Mouse (Mus musculus): ENCODE data around the gene Ap5m1.
"Not testable (repeated sequence)": the region's sequence is repeated elsewhere in the genome, so short reads cannot be mapped to it uniquely, and the experiment has no call there.

The Ap5m1 gene

DNA sequence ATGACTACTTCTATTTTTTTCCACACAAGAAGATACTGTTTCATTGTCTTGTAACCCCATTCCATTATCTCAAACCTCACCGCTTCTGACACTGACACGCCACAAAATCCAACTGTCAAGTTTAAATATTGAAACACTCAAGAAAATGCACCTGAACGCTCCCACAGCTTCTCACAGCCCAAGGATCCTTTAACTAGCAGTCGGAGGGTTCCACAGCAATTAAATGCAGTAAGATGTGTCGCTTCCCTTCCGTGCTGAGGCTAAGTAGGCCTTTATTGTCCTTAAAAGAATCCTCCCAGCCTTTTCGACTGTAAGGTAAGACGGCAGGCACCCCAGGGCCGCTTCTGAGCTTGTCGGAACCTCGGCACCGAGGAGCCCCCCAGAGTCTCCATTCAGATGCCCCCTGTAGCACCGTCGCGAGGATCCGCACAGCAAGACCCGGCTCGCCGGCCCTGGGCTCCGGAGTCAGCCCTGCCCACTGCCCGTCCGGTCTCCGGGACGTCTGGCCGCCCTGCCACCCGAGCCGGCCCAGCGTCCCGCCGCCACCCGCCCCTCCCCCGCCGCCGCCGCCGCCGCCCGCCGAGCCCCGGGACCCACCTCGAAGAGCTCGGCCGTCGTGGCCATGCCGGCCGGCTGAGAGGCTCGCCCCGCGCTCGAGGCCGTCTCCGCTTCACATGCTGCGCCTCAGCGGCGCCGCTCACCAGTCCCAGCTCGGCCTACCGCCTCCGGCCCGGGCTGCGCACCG lies at the start of gene Ap5m1:
TSS of gene Ap5m1 (plus strand) at position 569 of the 745 bp plus-strand sequence.
- DNase-seq, result peak; percentile 46

DNA sequence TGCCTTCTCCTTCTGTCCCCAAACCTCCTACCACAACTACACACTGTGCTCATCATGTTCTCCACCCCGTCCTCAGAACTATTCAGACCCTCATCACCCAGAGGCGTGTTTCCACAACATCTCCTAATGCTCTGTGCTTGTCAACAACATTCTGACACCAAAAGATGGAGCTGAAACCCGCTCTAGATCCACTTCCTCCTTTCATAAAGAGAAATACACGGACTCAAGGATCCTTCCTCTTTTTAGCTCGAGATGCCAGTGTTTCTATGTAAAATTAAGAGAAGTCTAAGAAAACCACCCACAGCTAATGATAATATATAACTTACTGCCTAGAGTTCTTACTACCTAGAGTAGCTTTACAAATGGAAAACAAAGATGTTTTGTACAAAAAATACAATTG lies 46.1 kb upstream of the Ap5m1 start:
- DNase-seq, result no peak

DNA sequence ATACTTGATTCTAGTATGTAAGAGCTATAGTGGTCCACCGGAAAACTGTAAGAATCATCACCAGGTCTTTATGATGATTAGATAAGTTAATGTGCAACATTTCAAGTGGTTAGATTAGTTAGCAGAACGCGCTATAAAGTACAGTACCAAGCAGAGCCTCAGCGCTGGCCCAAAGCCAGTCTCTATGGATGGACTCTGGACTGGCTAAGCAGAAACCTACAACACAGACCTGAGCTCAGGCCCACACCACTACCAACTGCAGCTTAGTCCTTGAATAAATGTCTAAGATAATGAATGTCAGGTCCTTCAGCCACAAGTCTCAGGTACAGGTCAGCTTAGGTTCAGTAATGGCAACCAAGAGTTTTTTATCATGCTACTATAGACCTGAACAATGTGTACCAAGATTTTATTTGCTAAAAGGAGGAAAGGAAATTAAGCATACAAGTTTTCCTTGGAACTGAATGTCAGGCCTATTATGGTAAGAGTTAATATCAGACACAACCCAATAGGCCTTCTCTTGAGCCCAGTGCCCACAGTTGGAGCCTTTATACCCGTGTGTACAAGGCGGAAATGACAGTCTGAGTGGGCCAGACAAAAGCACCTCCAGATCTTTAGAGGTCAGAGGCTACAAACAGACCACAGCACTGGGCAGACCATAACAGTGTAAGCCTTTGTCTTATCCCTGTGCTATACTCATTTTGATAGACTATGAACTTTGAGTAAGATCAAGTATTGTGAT lies 38.7 kb upstream of the Ap5m1 start:
- DNase-seq, result no peak

DNA sequence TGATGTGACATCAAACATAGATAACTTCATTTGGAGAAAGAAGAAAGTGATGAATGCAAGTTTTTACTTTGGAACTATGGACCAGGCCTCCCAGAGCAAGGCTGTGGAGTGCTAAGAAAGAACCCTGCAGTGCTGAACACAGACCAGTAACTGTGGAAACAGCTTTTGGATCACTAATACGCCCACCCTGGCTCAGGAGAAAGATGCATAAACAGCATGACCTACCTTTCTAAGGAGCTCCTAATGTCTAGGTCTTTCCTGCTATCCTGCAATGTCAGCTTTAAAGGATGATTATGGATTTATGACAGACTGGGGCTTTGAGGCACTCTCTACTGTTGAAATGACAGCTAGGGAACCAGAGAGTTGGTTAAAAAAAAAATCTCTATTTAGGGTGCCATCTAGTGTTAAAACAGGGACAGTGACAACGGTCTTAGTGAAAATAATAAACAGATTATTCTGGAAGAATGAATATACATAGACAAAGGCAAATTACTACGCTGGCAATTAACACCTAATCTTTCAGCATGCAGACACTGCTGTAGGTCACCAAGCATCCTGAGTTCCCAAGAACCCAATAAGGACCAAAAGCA lies 38.0 kb upstream of the Ap5m1 start:
- no peak for DNase-seq

DNA sequence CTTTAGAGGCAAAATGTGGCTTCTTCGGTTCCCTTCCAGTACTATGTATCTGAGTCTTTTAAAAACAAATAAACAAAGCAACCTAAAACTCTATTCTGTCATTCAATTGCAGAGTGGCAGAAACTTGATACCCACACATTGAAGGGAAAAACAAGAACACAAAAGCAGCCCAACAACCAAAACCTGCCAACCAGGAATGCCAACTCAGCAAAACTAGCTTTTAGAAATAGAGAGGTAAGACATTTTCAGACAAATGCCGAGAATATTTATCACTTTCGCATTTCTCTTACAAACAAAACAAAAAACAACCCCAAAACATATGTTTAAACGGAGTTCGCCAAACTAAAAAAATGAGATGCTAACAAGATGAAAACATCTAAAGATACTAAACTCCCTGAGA lies 36.9 kb upstream of the Ap5m1 start:
- DNase-seq, result no peak

DNA sequence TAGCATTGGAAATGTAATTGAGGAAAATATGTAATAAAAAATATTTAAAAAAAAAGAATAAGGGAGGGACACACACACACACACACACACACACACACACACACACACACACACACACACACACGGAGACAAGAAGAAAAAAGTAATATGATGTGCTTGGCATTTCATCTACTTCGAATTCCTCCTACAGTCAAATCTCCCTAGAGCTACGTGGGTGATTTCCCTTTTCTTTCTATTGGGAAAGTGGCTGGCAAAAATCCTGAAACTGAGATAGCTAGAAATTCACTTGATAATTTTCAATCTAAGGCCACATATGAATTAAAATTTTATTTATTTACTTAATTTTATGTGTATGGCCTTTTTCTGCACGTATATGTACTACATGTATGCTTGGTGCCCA lies 20.3 kb upstream of the Ap5m1 start:
- DNase-seq, result no peak

DNA sequence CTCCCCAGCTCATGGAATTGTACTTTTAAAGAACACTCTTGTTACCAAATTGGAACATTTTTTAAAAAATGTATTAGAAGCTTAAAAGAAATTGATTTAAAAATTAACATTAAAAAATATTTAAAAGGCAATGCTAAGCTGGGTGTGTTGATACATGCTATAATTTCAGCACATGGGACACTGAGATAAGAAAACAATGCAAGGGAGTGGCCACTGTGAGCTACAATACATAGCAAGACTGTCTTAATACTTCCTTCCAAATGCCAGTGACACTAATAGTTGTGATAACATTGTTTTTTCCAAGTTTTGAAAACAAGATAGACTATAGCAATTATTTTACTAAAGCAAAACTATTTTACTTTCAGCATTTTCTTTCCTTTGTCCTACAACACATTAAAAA lies 16.4 kb upstream of the Ap5m1 start:
- no peak for DNase-seq

DNA sequence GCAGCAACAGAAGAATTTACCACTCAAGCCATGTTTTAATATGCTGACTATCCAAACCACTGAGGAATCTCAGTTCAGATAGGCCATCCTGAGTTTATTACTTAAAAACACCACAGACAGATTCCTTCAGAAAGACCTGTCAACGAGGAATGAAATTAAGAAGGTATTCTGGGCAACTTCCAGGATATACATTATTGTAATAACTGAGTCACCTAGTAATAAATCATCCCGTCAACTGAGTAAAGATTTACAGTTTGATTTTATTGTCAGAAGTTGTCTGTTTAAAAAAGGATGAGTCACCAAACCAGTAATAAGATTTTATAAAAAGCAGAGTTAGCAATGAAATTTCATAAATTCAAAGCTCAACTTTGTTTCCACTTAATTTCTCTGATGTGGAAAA lies 2.1 kb upstream of the Ap5m1 start:
- DNase-seq, result no peak

DNA sequence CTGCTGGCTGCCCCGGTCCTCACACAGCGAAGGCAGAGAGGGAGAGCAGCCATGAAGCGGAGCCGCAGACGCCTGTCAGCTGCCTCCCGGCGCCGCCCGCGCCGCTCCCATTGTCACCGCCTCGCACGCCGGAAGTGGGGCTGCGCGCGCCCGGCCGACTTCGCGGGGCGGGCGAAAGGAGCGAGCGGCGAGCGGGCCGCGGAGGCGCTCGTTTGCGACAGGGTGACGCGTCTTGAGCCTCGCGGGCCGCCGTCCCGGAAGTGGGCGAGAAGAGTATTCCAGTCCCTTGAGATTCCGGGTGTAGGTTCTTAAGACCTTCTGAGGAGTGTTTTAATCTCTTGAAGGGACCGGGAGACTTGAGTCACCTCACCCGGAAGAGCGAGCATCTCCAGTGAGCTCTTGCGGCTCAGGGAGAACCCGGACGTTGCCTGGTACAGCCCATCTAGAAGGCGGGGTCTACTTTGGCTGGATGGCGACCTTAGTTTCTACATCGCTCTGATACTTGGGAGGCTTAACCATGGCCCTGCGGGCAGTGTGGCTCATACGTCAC lies 452 bp downstream of the Ap5m1 start, which contains the start of gene Exoc5:
TSS of gene Exoc5 (minus strand) at position 380 of the 550 bp plus-strand sequence.
- peak; percentile 98 for DNase-seq

DNA sequence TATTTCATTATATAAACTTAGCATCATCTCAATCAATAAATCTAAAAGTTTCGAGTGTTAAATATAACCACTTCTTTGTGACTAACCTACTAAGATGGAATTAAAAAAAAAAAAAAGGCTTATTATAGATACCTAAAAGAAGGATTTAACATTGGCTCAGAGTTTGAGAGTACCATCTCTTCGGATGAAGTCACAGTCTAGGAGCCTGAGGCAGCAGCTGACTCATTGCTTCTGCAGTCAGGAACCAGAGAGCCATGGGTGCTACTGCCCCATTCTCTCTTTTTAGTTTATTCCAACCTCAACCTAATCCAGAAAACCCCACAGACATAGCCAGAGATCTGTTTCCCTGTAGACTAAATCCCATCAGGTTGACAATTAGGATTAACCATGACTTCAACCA lies 6.9 kb downstream of the Ap5m1 start:
- DNase-seq, result no peak

DNA sequence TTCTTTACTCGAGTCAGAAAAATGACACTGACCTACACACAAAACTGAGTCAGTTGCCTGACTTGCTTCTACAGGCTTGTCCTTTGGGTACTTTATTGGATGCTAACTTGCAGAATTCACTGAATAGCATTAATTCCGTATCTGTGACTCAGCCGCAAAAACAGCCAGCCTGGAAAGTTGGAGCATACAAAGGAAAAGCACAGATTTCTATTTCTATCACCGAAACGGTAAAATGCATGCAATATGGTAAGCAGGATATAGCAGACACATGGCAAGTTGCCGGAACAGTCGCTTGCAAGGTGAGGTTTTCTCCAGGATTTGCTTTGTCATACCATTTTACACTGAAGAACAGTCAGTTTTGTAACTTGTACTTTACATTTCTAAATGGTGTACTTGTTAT lies 8.0 kb downstream of the Ap5m1 start:
- no peak for DNase-seq

DNA sequence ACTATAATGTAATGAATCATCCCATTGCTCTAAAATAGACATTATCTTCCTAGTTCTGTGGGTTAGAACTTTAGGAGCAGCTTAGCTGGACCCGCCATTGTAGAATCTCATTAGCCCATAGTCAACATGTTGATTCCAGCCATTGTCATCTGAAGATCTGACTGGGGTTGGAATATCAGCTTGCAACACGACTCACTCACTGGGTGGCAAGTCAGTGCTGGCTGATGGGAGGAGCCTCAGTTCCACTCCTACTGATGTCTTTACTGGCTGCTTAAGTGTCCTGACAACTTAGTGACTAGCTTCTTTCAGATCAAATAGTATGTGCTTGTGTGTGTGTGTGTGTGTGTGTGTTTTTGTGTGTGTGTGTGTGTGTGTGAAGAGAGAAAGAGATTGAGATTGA lies 8.5 kb downstream of the Ap5m1 start:
- no peak for DNase-seq

DNA sequence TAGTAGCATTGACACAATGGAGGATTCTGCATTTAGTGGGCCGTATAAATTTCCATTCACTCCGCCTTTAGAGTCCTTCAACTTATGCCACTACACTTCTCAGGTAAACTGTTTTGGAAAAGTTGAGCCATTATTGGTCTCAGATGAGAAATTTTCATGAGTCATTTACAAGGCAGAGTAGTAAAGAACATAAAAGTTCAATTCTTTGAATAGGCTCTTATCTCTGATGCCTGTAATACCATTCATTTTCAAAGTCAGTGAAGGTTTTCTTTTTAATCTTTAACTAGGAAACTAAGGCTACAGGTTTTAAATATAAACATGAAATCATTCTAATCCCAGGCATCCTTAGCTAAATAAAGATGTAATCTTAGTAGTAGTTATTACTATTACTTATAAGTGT lies 12.9 kb downstream of the Ap5m1 start:
- DNase-seq, result no peak

DNA sequence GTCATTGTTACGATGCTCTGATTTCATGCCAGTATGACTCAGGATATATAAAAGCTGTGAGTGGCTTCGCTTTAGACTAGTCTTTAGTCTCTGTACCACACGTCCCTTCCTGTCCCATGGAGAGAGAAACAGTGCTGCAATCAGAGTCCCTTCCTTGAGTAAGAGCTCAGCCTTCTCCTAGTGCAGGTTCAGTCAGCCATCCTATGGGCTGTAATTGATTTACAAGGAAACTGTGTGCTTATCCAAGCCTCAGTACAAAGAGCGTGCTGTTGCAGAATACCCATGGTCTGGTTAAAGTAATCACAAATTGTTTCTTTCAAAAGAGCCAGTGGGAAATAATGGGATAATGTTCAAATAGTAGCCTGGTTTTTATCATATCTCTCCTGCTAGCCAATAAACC lies 20.6 kb downstream of the Ap5m1 start:
- DNase-seq, result no peak

DNA sequence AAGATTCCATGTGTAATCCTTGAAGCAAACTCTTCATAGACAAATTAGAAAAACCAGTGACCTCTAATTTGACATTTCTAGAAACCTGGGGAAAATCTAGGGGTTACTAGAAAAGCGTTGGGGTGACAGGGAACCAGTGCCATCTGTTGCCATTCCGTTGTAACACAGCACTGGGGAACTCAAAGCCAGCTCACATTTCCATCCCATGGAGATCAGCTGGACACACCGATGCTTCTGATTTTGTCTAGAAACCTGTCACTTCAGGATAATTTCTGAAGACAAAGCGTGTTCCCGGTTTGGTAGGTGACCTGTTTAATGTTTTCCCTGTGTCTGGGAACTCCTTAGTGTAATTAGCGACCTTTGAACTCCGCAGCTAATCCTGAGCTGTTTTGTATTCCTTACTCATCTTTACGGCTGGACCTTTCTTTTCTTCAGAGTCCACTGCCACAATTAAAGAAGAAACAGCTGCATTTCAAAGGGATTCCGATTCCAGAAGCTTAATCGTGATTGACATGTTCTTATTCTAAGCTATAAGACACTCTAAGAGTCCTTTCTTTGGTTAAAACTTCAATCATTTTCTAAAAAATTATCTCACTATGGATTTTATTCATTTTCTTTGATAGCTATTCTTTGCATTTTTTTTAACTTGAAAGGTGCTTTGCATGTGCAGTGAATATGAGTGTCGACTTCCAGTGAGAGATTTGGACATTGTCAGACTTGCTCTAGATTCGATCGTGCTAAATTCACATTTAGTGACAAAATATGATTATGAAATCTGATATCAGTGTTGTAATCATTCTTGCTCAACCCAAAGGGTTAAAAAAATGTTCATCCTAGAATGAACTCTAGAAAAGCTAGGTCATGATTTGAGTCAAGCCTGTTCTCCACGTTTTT lies 22.5 kb downstream of the Ap5m1 start:
- no peak for DNase-seq

DNA sequence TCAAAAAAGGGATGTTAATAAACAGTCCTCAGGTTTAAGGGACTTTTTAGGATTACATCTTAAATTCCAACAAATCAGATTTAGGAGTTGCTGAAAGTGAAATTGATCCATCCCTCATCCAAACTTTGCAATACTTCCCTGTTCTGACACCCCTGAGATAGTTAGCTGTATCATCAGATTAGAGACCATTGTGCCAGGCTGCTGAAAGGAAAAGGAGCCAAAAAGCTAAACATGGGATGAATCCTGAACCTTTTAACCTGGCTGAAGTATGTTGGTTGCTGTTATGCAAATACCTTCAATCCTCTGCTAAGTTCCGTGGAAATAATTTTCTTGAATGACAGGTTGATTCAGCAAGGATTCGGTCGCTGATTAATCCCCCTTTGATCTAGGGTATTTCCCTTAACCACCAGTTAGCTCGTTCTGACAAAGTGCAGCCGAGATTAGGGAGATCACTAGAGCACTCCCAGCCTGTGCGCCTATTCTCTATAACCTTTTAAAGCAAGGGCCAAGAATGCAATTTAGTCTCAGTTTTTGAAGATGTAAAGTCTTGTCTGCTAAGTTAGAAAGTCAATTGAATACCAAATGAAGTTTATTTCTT lies 23.7 kb downstream of the Ap5m1 start:
- DNase-seq, result no peak

DNA sequence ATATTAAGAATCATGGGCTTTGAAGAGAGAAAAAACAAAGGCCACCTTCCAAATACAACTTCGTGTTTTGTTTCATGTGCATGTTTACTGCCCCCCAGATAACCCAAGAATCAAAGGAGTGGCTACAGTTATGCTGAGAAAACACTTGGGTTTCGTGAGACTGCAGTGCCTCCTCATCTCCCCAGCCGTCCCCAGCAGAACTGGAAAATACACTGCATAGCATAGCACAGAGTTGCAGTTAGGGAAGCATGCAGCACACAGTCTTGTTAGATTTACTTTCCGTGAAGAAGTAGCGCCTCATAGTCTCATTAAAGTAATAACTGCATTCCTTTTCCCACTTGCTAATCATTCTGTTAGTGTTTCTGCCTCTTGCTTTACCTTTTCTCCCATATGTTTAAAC lies 24.2 kb downstream of the Ap5m1 start:
- DNase-seq, result no peak

DNA sequence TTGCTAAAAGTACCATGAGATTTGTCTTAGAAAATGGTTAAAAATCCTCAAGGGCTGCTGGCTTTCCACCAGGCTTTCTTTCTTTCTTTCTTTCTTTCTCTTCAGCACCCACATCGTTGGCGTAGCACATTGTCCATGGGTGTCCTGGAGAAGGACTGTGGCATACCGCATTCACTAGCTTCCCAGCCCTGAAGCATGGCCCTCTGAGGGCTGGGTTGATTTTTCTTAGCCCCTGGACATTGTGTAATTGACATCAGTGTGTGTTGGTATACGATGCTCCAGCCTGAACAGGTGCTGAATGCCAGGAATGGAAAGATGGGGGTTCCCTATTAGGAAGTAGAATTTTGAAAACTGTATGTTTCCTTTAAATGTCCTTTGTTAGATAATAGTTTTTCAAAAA lies 25.4 kb downstream of the Ap5m1 start:
- no peak for DNase-seq

DNA sequence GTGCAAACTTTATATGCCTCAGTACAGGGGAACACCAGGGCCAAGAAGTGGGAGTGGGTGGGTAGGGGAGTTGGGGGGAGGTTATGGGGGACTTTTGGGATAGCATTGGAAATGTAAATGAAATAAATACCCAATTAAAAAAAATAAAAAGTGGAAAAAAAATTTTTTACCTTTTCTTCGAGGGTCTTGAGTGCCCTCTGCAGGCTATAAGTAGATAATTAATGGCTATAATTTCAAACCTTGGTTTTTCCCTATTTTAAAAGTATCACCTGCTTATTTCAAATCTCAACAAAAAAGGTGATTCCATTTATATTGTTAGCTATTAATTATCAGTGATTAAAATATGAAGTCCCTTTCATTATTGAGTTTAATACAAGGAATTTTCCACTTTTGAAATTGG lies 25.9 kb downstream of the Ap5m1 start:
- not testable (repeated sequence) for DNase-seq

DNA sequence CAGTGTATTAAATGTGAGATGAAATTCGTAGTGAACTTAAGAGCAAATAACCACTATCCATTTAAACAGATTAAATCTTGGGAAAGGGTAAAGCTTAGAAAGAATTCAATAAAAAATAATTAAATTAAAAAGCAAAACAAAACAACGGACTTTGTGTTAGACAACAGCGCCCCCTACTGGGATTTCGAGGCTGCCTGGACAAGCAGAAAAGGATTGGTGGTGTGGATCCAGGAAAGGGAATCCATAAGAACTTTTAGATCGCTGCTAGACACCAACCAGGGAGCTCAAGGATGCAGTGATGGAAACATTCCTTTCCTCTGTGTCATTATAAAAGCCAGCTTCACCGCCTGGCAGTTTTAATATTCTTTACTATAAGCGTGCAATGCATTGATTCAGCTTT lies 52.5 kb downstream of the Ap5m1 start:
- peak; percentile 86 for DNase-seq

DNA sequence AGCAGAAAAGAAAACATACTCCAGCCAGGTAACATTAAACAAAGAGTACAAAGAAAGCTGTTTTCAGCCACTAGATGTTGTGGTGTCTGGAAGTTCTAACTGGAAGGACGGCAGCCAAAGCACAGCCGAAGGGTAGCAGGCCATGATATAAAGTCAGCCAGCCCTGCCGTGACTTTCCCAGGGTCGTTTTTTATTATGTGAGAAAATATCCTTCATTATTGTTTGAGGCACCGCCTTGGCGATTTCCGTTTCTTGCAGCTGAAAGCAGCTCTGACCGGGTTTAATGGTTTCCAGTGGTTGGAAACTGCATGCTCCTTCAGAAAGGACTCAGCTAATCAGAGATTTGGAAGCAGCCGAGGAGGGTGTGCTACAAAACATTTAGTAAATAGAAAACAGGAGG lies 55.8 kb downstream of the Ap5m1 start:
- DNase-seq, result no peak

DNA sequence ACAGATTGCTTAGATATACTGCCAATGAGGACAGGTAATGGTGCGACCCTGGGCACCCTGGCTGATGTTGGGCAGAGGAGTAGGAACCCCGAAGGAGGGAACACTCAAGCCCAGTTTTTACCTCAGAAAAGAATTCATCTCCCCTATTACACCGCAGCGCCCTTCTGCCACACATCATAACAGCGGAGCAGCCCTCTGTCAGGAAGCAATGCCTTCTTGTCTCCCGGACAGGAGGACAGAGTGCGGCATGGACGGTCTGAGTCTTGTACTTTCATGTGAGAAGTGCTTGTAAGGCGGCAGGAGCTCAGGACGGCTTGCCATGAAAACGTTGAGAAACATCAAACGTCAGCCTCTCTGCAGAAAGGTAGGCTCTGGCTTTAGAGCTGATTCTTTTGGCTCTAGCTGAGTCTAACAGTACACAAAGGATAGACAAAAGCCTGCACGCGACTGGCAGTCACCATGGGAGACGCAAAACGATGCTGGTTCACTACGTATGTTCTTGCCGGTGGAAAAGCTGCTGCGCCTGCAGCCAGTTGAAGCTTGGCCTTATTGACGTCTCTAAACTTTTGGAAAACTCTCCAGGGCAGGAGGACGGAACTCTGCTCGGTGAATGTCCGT lies 61.4 kb downstream of the Ap5m1 start:
- peak; percentile 13 for DNase-seq

All from right cerebral cortex, postnatal 4 days (tissue).